Mouse (Mus musculus): ENCODE measurements around the gene Rcbtb2. TPM values are rescaled to one million over a fixed set of nuclear protein-coding genes. Genes with fewer than 3 reads are reported as not detected.
"Not testable (repeated sequence)": the region's sequence is repeated elsewhere in the genome, so short reads cannot be mapped to it uniquely, and the experiment has no call there.

Rcbtb2 gene
- polyA plus RNA-seq, 1 experiment from 2014 or later = 110 TPM

- Histone ChIP-seq H3K27ac (no peak overlapping the region), H3K4me2 (no peak overlapping the region), H3K36me3 (no peaks in the 10 kb centered on the region), H3K27me3 (peaks cover 20% of the 10 kb centered on the region; the same call in 1 of the 2 replicates), H3K4me1 (0 out of 2 replicates have a peak, but pooled peaks cover 7% of the 10 kb centered on the region), H3K4me3 (no peak overlapping the region), H3K9me3 (no peaks in the 10 kb centered on the region), H3K9ac (no peak overlapping the region)
- no peak for ATAC-seq (ENCODE audit: borderline replicate concordance, extremely low read depth, low FRiP score, low TSS enrichment)
- WGBS = 63% methylated on average over 6 of the region's 6 CpGs
These were observed 17.9 kb upstream of the Rcbtb2 start for GRCm38 (mm10) chr14:73104913-73105312.

GRCm38 (mm10) chr14:73105407-73106185 lies 17.2 kb upstream of the Rcbtb2 start:
- WGBS = 50% methylated on average over 11 of the region's 11 CpGs
- no peak overlapping the region for H3K27ac ChIP-seq
- no peaks in the 10 kb centered on the region for H3K9me3 ChIP-seq
- no peaks in the 10 kb centered on the region for H3K36me3 ChIP-seq
- no peak overlapping the region for H3K4me3 ChIP-seq
- peaks cover 13% of the 10 kb centered on the region; the same call in 1 of the 2 replicates for H3K27me3 ChIP-seq
- no peak overlapping the region for H3K9ac ChIP-seq
- 0 out of 2 replicates have a peak, but pooled peaks cover 7% of the 10 kb centered on the region for H3K4me1 ChIP-seq
- H3K4me2 ChIP-seq = no peak overlapping the region
- no peak for ATAC-seq (ENCODE audit: borderline replicate concordance, extremely low read depth, low FRiP score, low TSS enrichment)

GRCm38 (mm10) chr14:73106234-73106711 lies 16.6 kb upstream of the Rcbtb2 start:
- H3K9me3 ChIP-seq = no peaks in the 10 kb centered on the region
- no peaks in the 10 kb centered on the region for H3K36me3 ChIP-seq
- no peak overlapping the region for H3K4me3 ChIP-seq
- WGBS = 22% methylated on average over 8 of the region's 8 CpGs
- H3K27me3 ChIP-seq = peaks cover 10% of the 10 kb centered on the region; the same call in 1 of the 2 replicates
- H3K4me1 ChIP-seq = 0 out of 2 replicates have a peak, but pooled peaks cover 7% of the 10 kb centered on the region
- H3K9ac ChIP-seq = no peak overlapping the region
- H3K4me2 ChIP-seq = peak overlapping the region; percentile 22; the same call in 1 of the 2 replicates
- ATAC-seq (ENCODE audit: borderline replicate concordance, extremely low read depth, low FRiP score, low TSS enrichment) = no peak
- H3K27ac ChIP-seq = no peak overlapping the region

- Histone ChIP-seq H3K4me3 (no peak overlapping the region), H3K27ac (peak overlapping the region; percentile 31), H3K4me2 (peak overlapping the region; percentile 22; the same call in 1 of the 2 replicates), H3K9ac (no peak overlapping the region), H3K9me3 (no peaks in the 10 kb centered on the region), H3K36me3 (no peaks in the 10 kb centered on the region), H3K4me1 (0 out of 2 replicates have a peak, but pooled peaks cover 7% of the 10 kb centered on the region), H3K27me3 (peaks cover 7% of the 10 kb centered on the region; the same call in 1 of the 2 replicates)
- ATAC-seq (ENCODE audit: borderline replicate concordance, extremely low read depth, low FRiP score, low TSS enrichment) = peak; percentile 57; the same call in 1 of the 2 replicates
- WGBS = 50% methylated on average over 4 of the region's 4 CpGs
These were observed 15.9 kb upstream of the Rcbtb2 start for GRCm38 (mm10) chr14:73106957-73107356.

- WGBS = 30% methylated on average over 7 of the region's 7 CpGs
- no peak overlapping the region for H3K9ac ChIP-seq
- no peaks in the 10 kb centered on the region for H3K36me3 ChIP-seq
- H3K4me3 ChIP-seq = no peak overlapping the region
- H3K4me1 ChIP-seq = 0 out of 2 replicates have a peak, but pooled peaks cover 7% of the 10 kb centered on the region
- H3K27me3 ChIP-seq = peaks cover 7% of the 10 kb centered on the region; the same call in 1 of the 2 replicates
- H3K4me2 ChIP-seq = 0 out of 2 replicates have a peak overlapping the region, but pooled peaks have one; percentile 16
- no peaks in the 10 kb centered on the region for H3K9me3 ChIP-seq
- H3K27ac ChIP-seq = peak overlapping the region; percentile 31
- ATAC-seq (ENCODE audit: borderline replicate concordance, extremely low read depth, low FRiP score, low TSS enrichment) = peak; percentile 49; the same call in 1 of the 2 replicates
These were observed 15.5 kb upstream of the Rcbtb2 start for GRCm38 (mm10) chr14:73107371-73107770.

GRCm38 (mm10) chr14:73107952-73108351 lies 14.9 kb upstream of the Rcbtb2 start:
- Histone ChIP-seq H3K4me1 (0 out of 2 replicates have a peak, but pooled peaks cover 7% of the 10 kb centered on the region), H3K9ac (no peak overlapping the region), H3K36me3 (no peaks in the 10 kb centered on the region), H3K4me3 (no peak overlapping the region), H3K27me3 (peaks cover under 1% of the 10 kb centered on the region; the same call in 1 of the 2 replicates), H3K4me2 (no peak overlapping the region), H3K27ac (no peak overlapping the region), H3K9me3 (no peaks in the 10 kb centered on the region)
- WGBS = 72% methylated on average over 6 of the region's 6 CpGs
- no peak for ATAC-seq (ENCODE audit: borderline replicate concordance, extremely low read depth, low FRiP score, low TSS enrichment)

GRCm38 (mm10) chr14:73110682-73111081 lies 12.2 kb upstream of the Rcbtb2 start:
- ATAC-seq (ENCODE audit: borderline replicate concordance, extremely low read depth, low FRiP score, low TSS enrichment) = no peak

GRCm38 (mm10) chr14:73111091-73111490 lies 11.7 kb upstream of the Rcbtb2 start:
- ATAC-seq (ENCODE audit: borderline replicate concordance, extremely low read depth, low FRiP score, low TSS enrichment) = no peak
- Histone ChIP-seq H3K36me3 (no peaks in the 10 kb centered on the region), H3K4me3 (no peak overlapping the region), H3K27me3 (no peaks in the 10 kb centered on the region), H3K9ac (no peak overlapping the region), H3K27ac (no peak overlapping the region), H3K4me2 (no peak overlapping the region), H3K4me1 (0 out of 2 replicates have a peak, but pooled peaks cover 7% of the 10 kb centered on the region), H3K9me3 (no peaks in the 10 kb centered on the region)
- 72% methylated on average over 1 of the region's 1 CpGs for WGBS

More at GRCm38 (mm10) chr14:73110682-73111081, 12.2 kb upstream of the Rcbtb2 start:
- 62% methylated on average over 3 of the region's 3 CpGs for WGBS
- Histone ChIP-seq H3K4me2 (no peak overlapping the region), H3K4me3 (no peak overlapping the region), H3K9ac (no peak overlapping the region), H3K9me3 (no peaks in the 10 kb centered on the region), H3K36me3 (no peaks in the 10 kb centered on the region), H3K4me1 (0 out of 2 replicates have a peak, but pooled peaks cover 7% of the 10 kb centered on the region), H3K27ac (no peak overlapping the region), H3K27me3 (no peaks in the 10 kb centered on the region)

- Histone ChIP-seq H3K36me3 (no peaks in the 10 kb centered on the region), H3K9ac (no peak overlapping the region), H3K4me2 (no peak overlapping the region), H3K4me3 (no peak overlapping the region), H3K27ac (no peak overlapping the region), H3K4me1 (no peaks in the 10 kb centered on the region), H3K27me3 (no peaks in the 10 kb centered on the region), H3K9me3 (no peaks in the 10 kb centered on the region)
- WGBS = 43% methylated on average over 12 of the region's 12 CpGs
- ATAC-seq (ENCODE audit: borderline replicate concordance, extremely low read depth, low FRiP score, low TSS enrichment) = no peak
These were observed 10.5 kb upstream of the Rcbtb2 start for GRCm38 (mm10) chr14:73112186-73112840.

GRCm38 (mm10) chr14:73114952-73115351 lies 7.9 kb upstream of the Rcbtb2 start:
- not testable (repeated sequence) for H3K27ac ChIP-seq; ATAC-seq (ENCODE audit: borderline replicate concordance, extremely low read depth, low FRiP score, low TSS enrichment); H3K4me2 ChIP-seq; H3K27me3 ChIP-seq; H3K4me1 ChIP-seq; H3K9ac ChIP-seq; H3K36me3 ChIP-seq; H3K4me3 ChIP-seq; H3K9me3 ChIP-seq
- 88% methylated on average over 3 of the region's 3 CpGs for WGBS

GRCm38 (mm10) chr14:73116301-73116700 lies 6.5 kb upstream of the Rcbtb2 start:
- Histone ChIP-seq H3K9me3 (no peaks in the 10 kb centered on the region), H3K4me1 (no peaks in the 10 kb centered on the region), H3K36me3 (no peaks in the 10 kb centered on the region), H3K4me3 (no peak overlapping the region), H3K4me2 (no peak overlapping the region), H3K27me3 (no peaks in the 10 kb centered on the region), H3K9ac (no peak overlapping the region), H3K27ac (no peak overlapping the region)
- 68% methylated on average over 2 of the region's 2 CpGs for WGBS
- no peak for ATAC-seq (ENCODE audit: borderline replicate concordance, extremely low read depth, low FRiP score, low TSS enrichment)
